Mouse (Mus musculus) skeletal muscle tissue, adult 2 months (tissue): ENCODE measurements around the gene Catsperg1.
A peak's percentile ranks its signal among the peaks of the same experiment; 100 is the strongest.
"Not testable (repeated sequence)": the region's sequence is repeated elsewhere in the genome, so short reads cannot be mapped to it uniquely, and the experiment has no call there.

Experiments
- DNase-seq: peaks from one replicate; pipeline ENCODE4 v3.0.0-alpha.2; 2012; ENCODE audit warnings: low read depth, low spot score

Gene Catsperg1

DNA sequence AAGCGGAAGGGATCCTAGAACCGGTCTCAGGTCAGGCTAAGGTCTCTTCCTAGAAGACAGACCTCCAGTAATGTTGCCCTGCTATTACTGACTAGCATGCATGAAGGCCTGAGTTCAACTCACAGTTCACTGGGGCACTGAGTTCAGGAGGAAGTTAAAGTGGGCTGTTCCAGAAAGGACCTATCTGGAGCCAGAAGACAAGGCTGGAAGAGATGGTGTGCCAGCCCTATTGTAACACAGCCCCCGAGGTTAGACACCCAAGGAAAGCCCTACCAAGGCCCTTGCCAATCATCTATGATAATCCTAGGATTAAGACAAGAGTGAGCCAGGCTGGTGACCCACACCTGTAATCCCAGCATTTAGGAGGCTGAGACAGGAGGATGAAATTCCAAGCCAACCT lies 17.7 kb upstream of the Catsperg1 start:
- DNase-seq: no peak

DNA sequence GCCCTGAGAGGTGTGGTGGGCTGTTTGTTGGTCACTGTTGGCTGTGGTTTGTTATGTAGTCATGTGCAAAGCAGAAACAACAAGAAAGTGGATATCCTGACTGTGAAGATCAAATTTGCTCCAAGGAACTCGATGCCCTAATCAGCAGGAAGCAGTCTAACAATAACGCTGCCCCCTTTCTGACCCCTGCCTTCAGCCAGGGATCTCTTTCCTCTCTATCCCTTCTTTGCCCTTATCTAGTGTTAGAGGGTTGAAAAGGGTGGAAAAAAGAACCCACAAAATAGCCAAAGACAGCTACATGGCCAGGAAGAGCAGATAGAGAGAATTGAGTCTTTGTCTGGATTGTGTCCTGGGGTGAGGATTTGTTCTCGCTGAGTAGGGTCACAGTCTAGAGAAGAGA lies 16.7 kb upstream of the Catsperg1 start:
- no peak for DNase-seq

DNA sequence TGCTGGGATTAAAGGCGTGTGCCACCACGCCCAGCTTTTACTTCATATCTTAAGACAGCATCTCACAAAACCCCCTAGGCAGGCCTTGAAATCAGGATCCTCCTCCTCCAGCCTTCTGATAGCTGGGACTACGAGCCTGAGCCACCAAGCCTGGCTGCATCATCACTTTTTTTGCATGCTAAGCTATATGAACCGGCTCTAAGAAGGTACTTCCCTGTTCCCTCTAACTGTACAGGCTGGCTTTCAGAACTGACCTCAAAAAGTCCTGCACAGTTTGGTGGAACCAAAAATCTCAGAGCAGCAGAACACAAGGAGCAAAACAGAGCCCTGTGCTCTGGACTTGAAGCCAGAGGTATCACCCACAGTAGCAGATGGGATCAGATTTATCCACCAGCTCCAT lies 14.4 kb upstream of the Catsperg1 start:
- no peak for DNase-seq

DNA sequence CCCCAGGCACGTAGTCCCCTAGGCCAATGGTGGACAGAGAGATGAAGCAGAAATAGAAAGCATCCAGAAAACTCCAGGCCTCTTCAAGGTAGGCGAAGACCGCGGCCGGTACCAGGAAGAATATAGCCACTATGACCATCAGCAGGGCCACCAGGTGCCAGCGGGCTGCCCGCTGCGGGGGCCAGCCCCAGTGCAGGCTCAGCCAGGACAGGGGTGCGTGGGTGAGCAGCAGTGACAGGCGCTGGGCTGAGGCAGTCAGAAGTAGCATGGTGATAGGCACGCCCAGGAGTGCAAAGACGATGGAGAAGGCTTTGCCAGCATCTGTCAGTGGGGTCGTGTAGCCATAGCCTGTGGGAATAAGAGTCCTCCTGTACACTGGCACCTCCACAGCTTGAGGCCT lies 11.7 kb upstream of the Catsperg1 start:
- no peak for DNase-seq

DNA sequence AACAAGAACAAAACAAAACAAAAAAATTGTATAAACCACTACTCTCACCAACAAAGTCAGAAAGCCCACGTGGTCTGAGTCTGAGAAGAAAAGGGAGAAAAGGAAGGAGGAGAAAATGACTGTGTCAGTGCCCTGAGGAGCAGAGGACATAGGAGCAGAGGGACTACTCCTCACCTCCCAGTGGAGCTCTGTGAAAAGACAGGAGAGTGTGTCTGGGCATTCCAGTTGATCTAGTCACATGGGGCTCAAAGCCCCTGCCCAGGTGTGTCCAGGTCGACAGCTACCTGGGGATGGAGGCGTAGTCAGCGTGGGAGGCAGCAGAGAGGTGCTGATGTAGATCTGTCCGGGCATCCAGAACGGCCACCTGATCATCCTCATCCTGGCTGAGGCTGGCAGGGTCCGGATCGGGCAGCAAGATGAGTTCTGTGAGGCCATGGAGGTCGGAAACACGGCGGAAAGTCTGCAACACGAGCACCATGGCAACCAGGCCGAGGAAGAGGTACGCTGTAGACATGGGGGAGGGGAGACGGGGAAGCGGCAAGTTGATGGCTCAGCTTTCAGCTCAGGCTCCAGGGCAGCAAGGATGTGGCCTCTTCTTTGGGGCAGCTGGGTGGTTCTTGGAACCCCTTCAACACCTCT lies 11.0 kb upstream of the Catsperg1 start:
- no peak for DNase-seq

DNA sequence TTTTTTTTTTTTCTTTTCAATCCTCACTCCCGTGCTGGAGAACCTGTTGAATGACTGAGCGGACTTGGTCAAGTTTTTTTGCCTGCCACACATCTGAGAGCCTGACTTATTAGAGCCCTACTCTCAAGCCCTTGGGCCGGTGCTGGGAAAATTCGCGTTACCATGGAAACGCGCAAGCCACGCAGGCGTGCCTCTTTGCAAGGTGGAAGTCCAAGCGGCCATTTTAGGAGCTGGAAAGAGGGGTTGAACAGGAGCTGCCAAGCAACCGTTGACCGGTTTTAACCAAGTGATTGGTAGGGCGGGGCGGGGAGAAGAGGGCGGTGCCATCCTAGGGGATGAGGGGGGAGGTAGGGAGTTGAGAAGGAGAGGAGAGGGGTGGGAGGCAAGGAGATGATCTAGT lies 1.0 kb upstream of the Catsperg1 start:
- DNase-seq: no peak

DNA sequence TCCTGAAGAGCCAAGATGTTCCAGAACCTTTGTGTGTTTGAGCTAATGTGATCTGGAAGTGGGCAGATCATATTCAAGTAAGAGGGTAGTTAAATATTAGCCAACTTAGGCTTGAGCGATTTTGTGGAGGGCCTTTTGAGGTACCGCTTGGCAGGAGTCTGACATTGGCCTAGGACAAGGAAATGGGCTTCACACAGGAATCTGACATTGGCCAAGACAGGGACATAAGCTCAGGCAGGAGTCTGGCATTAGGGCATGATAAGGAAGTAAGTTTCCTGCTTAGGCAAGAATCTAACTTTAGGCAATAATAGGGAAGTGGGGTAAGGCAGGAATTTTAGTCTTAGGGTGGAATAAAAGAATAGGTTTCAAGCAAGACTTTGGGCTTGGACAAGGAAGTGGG lies 401 bp upstream of the Catsperg1 start:
- no peak for DNase-seq

DNA sequence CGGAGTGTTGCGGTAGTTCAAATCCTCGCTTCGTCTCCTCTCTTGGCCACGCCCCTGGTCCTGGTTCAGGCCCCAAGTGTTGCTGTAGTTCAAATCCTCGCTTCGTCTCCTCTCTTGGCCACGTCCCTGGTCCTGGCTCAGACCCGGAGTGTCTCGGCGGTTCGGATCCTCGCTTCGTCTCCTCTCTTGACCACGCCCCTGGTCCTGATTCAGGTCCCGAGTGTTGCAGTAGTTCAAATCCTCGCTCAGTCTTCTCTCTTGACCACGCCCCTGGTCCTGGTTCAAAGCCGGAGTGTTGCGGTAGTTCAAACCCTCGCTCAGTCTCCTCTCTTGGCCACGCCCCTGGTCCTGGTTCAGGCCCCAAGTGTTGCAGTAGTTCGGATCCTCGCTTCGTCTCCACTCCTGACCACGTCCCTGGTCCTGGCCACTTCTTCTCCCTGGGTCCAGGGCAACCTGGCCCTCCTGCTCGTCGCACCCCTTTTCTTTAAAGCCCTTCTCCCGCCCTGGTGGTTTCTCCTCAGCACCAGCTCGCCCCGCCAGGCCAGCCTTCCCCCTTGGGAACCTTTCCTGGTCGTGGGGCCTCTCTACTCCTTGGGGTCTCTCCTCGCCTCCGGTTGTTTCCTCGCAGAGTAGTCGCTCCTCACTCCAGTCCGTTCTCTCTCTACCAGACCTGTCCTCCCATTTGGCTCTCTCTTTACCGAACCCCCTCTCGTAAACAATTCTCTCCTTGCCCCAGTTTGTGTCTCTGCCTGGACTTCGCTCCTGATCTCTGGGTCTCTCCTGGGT lies 867 bp downstream of the Catsperg1 start:
- DNase-seq: not testable (repeated sequence)

DNA sequence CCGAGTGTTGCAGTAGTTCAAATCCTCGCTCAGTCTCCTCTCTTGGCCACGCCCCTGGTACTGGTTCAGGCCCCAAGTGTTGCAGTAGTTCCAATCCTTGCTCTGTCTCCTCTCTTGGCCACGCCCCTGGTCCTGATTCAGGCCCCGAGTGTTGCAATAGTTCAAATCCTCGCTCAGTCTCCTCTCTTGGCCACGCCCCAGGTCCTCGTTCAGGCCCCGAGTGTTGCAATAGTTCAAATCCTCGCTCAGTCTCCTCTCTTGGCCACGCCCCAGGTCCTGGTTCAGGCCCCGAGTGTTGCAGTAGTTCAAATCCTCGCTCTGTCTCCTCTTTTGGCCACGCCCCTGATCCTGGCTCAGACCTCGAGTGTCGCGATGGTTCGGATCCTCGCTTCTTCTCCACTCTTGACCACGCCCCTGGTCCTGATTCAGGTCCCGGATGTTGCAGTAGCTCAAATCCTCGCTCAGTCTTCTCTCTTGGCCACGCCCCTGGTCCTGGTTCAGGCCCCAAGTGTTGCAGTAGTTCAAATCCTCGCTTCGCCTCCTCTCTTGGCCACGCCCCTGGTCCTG lies 1.6 kb downstream of the Catsperg1 start:
- DNase-seq: no peak

DNA sequence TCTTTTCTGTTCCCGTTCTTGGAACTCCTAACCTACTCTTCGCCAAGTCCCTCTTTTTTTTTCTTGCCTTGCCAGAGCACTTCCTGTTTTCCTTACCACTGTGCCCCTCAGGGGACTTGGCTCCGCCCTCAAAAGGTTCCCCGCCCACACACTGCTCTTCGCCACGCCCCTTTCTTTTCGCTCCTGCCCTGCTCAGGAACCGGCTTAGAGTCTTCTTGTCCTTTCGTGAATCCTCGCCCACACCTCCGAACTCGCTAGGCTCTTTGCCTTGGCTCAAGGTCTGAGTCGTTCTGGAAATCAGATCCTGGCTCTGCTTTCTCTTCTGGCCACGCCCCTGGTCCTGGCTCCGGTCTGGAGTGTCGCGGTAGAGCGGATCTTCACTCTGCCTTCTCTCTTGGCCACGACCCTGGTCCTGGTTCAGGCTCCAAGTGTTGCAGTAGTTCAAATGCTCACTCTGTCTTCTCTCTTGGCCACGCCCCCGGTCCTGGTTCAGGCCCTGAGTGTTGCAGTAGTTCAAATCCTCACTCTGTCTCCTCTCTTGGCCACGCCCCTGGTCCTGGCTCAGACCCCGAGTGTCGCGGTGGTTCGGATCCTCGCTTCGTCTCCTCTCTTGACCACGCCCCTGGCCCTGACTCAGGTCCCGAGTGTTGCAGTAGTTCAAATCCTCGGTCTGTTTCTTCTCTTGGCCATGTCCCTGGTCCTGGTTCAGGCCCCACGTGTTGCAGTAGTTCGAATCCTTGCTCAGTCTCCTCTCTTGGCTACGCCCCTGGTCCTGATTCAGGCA lies 2.2 kb downstream of the Catsperg1 start:
- DNase-seq: peak; percentile 92

DNA sequence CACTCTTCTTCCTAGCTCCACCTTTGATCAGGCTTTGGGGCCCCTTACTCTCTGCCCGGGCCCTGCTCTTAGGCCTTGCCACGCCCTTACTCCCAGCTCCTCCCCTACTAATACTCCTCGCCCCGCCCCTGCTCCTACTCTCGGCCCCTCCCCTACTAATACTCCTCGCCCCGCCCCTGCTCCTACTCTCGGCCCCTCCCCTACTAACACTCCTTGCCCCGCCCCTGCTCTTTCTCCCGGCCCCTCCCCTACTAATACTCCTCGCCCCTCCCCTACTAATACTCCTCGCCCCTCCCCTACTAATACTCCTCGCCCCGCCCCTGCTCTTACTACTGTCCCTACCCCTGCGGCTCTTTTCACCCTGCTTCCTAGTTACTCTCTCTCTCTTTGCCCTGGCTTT lies 2.8 kb downstream of the Catsperg1 start:
- DNase-seq: not testable (repeated sequence)

DNA sequence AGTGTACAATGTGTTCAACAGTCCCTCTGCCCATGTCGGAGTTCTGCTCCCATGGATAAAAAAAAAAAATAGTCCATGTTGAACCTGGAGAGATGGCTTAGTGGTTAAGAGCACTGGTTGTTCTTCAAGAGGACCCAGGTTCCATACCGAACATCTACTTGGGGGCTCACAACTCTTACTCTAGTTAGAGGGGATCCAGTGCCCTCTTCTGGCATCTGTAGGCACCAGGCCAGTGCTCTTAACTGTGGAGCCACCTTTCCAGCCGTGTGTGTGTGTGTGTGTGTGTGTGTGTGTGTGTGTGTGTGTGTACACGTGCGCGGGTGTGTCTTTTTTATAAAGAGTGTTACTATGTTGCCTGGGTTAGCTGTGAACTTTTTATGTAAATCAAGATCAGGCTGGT lies 11.3 kb downstream of the Catsperg1 start:
- no peak for DNase-seq

DNA sequence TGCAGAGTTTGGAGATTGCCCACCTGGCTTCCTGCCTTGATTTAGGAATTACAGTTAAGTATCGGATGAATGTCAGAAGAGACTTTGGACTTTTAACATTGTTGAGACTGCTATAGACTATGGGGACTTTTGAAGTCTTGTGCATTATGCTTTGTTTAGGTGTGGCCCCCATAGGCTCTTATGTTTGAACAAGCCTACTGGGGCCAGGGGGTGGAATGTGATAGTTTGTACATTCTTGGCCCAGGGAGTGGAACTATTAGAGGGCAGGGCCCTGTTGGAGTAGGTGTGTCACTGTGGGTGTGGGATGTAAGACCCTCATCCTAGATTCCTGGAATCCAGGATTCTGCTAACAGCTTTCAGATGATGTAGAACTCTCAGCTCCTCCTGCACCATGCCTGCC lies 19.6 kb downstream of the Catsperg1 start:
- not testable (repeated sequence) for DNase-seq

DNA sequence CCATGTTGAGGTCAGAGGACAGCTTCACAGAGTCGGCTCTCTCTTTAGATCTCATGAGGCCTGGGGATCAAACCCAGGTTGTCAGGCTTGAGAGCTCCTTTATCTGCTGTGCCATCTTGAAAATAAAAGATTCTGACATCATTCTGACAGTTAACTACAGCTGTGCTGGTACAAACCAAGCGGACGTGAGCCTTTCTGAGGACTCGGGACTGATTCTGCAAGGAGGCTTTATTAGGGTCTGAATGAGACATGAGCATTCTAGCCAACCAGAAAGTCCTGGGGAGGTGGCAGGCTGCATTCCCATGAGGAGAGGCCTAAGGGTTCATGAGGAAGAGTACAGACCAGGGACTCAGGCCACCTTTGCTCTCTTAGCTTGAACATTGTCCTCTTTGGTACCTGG lies 32.5 kb downstream of the Catsperg1 start:
- DNase-seq: not testable (repeated sequence)

DNA sequence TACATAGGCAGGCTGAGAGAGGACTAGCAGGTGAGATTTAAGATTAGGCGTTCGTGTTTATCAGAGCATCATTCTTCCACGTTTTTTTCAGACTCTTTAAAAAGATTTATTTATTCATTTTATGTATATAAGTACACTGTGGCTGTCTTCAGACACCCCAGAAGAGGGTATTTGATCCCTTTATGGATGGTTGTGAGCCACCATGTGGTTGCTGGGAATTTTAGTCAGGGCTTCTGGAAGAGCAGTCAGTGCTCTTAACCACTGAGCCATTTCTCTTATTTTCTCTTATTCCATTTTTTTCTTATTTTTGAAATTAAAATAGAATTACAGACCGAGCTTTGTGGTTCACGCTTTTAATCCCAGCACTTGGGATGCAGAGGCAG lies 33.0 kb downstream of the Catsperg1 start:
- DNase-seq: no peak

DNA sequence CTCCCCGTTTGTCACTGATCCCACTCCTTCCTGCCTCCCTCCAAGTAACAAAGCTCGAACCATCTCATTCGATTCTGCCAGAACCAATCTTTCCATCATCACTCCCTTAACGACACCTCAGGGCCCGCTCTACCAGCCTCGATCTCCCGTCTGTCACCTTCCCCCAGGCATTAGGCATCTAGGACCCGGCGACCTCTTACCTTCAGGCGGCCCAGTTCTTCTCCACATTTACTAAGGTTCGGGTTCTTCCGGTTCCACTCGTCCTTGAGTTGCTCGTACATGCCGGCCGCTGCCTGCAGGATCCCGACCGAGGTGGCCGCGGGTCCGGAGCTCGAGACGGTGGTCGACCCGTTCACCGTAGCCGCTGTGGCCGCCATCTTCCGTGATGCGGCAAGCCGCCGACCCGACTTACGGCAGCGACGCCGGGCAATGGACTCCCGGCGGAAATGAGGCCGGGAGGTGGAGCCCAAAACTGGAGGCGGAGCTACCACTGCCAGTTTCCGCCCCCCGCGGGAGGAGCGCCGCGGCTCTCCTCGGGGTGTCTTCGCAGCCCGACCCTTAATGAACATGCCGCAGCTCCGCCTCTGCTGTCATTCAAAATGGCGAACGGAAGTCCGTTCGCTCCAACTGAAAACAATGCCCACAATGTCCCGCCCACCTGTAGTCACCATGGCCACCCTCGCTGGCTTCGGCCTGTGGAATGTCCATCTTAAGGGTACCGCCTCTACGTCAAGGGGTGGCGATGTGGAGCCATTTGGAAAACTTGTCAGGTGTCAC lies 33.6 kb downstream of the Catsperg1 start, which contains the start of gene Psmd8:
Psmd8 (minus strand) TSS at position 625 of the 777 bp plus-strand sequence.
- peak; percentile 98 for DNase-seq

DNA sequence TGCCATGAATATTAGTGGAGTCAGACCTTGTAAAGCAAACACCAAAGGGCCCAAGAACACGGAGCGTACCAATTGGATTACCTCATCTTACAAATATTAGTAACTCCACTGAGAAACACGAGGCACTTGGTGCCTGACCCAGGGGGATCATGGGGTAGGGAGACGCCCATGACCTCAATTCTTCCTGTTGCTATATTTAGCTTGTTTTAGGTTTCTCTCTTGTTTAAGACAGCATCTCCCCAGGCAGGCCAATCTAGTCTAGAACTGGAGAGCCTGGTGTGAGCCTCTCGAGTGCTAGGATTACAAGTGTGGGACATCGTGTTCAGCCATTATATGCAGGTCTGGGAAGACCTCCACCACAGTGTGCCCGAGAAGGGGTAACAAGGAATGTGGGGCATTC lies 34.5 kb downstream of the Catsperg1 start:
- DNase-seq: peak; percentile 77

DNA sequence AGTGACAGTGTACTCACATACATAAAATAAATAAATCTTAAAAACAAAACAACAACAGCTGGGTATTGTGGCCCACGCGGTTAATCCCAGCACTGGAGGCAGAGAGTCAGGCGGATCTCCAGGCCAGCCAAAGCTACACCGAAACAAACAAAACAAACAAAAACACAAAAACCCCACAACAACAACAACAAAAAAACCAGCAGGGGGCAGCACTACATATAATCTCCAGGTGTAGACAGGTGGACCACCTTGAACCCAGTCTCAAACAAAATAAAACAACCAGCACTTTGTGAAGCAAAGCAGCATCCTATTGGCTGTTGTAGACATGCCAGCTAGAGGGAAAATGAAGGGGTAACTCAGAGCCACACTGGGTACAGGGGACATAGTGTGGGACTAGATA lies 35.7 kb downstream of the Catsperg1 start:
- no peak for DNase-seq

DNA sequence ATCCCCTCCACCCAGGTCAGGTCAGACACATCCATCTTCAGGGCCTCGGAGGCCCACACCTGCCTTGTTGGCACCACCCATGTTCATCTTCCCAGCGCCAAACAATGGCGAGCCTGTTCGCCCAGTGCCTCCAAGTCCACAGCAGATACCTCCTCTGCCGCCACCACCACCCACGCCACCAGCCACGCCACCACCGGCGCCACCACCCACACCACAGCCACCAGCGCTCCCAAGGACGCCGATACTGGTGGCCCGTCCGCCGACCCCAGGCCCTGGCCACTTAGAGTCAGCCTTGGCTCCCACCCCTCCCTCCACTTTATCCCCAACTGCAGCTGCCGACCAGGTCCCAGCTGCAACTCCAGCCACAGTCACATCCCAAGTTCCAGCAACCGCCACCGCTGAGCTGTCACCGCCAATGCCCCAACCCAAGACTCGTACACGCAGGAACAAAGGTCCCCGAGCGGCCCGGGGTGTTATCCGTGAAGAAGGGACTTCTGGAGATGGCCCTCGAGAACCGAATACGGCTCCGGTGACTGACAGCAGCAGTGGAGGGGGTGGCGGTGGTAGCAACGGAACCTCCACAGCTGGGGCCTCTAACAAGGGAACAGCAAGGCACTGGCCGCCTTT lies 41.3 kb downstream of the Catsperg1 start:
- no peak for DNase-seq

DNA sequence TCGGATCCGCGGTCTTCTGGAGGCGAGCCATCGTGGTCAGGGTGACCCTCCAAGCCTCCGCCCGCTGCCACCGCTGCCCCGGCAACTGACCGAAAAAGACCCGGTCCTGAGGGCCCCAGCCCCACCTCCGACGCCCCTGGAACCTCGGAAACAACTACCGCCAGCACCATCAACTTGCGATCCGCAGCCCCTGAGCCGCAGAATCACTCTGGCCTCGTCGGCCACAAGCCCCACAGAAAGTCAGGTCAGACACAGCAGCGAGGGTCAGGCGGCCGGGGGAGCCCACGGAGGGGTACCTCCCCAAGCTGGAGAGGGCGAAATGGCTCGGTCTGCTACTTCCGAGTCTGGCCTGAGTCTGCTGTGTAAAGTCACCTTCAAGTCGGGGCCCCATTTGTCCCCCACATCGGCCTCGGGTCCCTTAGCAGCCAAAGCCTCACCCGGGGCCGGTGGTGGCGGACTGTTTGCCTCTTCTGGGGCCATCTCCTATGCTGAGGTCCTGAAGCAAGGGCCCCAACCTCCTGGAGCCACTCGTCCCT lies 42.2 kb downstream of the Catsperg1 start:
- DNase-seq: no peak
